Mouse (Mus musculus) kidney, postnatal 0 days (tissue): ENCODE measurements around the gene Slf1. TPM values are rescaled to one million over a fixed set of nuclear protein-coding genes. Genes with fewer than 3 reads are reported as not detected.

Experiments
- ATAC-seq: fragments of 200-750 bp; cut with Nextera tagmentation; replicated peaks from 2 replicates; pipeline ENCODE4 v1.8.0; 2017; ENCODE audit warnings: low read depth, moderate number of reproducible peaks, moderate TSS enrichment, moderate library complexity; ENCODE audit not compliant: low FRiP score
- DNase-seq: peaks from one replicate; pipeline ENCODE4 v3.0.0-alpha.2; 2016; ENCODE audit warnings: low spot score
- H3K27ac ChIP-seq: fragments of 300-500 bp; sonication (generic); 2 replicates; pipeline ENCODE4 v1.5.1; 2014; ENCODE audit warnings: mild to moderate bottlenecking
- H3K27me3 ChIP-seq: fragments of 300-500 bp; sonication (generic); 2 replicates; pipeline ENCODE4 v1.6.1; 2014; ENCODE audit warnings: low read length, mixed read lengths; ENCODE audit not compliant: insufficient read depth
- H3K36me3 ChIP-seq: fragments of 300-500 bp; sonication (generic); 2 replicates; pipeline ENCODE4 v1.6.1; 2014; ENCODE audit warnings: low read length, mixed read lengths; ENCODE audit not compliant: insufficient read depth
- H3K4me1 ChIP-seq: fragments of 300-500 bp; sonication (generic); replicated peaks from 2 replicates; pipeline ENCODE4 v1.6.1; 2014; ENCODE audit warnings: antibody characterized with exemption, low read length, mixed read lengths; ENCODE audit not compliant: insufficient read depth
- H3K4me2 ChIP-seq: fragments of 300-500 bp; sonication (generic); 2 replicates; pipeline ENCODE4 v1.6.1; 2014; ENCODE audit warnings: mild to moderate bottlenecking, low read length, moderate library complexity, mixed read lengths
- H3K4me3 ChIP-seq: fragments of 300-500 bp; sonication (generic); replicated peaks from 2 replicates; pipeline ENCODE4 v1.5.1; 2014; ENCODE audit warnings: low read depth, low read length
- H3K9ac ChIP-seq: fragments of 300-500 bp; sonication (generic); 2 replicates; pipeline ENCODE4 v1.6.1; 2014; ENCODE audit warnings: low read depth, low read length
- H3K9me3 ChIP-seq: fragments of 300-500 bp; sonication (generic); replicated peaks from 2 replicates; pipeline ENCODE4 v1.6.1; 2016; ENCODE audit warnings: low read length, inconsistent platforms, mixed read lengths
- CTCF ChIP-seq: IDR thresholded peaks from 2 replicates; pipeline ENCODE4 v1.5.1; 2016; ENCODE audit warnings: antibody characterized with exemption, low read depth, mild to moderate bottlenecking, moderate library complexity
- WGBS: fragments of 180-500 bp; shearing (Covaris S2); extraction: QIAGEN DNeasy Blood & Tissue Kit; methylation state at CpG from one replicate; pipeline ENCODE4 v1.1.7; 2014; 5-methylcytosine and 5-hydroxymethylcytosine counted together
- polyA plus RNA-seq: library from polyadenylated mRNA; unstranded; fragments of >200 nt; fragmentation: Nextera tagmentation; extraction: Ambion mirVana; gene quantifications from 2 replicates; pipeline ENCODE4 v1.2.1, GENCODE M21; 2015

Gene Slf1
- polyA plus RNA-seq, 1 experiment from 2014 or later = 37.1 TPM

GRCm38 (mm10) chr13:77048461-77048860 is 86.8 kb downstream of the Slf1 start:
- H3K27me3 ChIP-seq = no peaks in the 10 kb centered on the region
- H3K36me3 ChIP-seq = no peaks in the 10 kb centered on the region
- WGBS = 96% methylated on average over 1 of the region's 1 CpGs
- no peaks in the 10 kb centered on the region for H3K4me1 ChIP-seq
- TF ChIP-seq CTCF = no peak
- DNase-seq (no peak), ATAC-seq (no peak)
- no peak overlapping the region for H3K9ac ChIP-seq
- no peak overlapping the region for H3K4me2 ChIP-seq
- no peak overlapping the region for H3K4me3 ChIP-seq
- no peak overlapping the region for H3K27ac ChIP-seq
- no peaks in the 10 kb centered on the region for H3K9me3 ChIP-seq

- Histone ChIP-seq H3K9ac (no peak overlapping the region), H3K27ac (no peak overlapping the region), H3K4me1 (no peaks in the 10 kb centered on the region), H3K4me3 (no peak overlapping the region), H3K27me3 (no peaks in the 10 kb centered on the region), H3K36me3 (no peaks in the 10 kb centered on the region), H3K4me2 (no peak overlapping the region), H3K9me3 (no peaks in the 10 kb centered on the region)
- no peak for TF ChIP-seq CTCF
- WGBS = 67% methylated on average over 6 of the region's 6 CpGs
- peak; percentile 12 for DNase-seq
- no peak for ATAC-seq
Measured at GRCm38 (mm10) chr13:77047179-77047931, 87.9 kb downstream of the Slf1 start.

GRCm38 (mm10) chr13:77046416-77046815 is 88.9 kb downstream of the Slf1 start:
- WGBS = 79% methylated on average over 10 of the region's 10 CpGs
- H3K4me2 ChIP-seq = no peak overlapping the region
- H3K4me1 ChIP-seq = no peaks in the 10 kb centered on the region
- no peaks in the 10 kb centered on the region for H3K9me3 ChIP-seq
- H3K4me3 ChIP-seq = no peak overlapping the region
- DNase-seq (no peak), ATAC-seq (no peak)
- no peak overlapping the region for H3K9ac ChIP-seq
- TF ChIP-seq CTCF = no peak
- H3K27ac ChIP-seq = no peak overlapping the region
- no peaks in the 10 kb centered on the region for H3K36me3 ChIP-seq
- H3K27me3 ChIP-seq = no peaks in the 10 kb centered on the region

GRCm38 (mm10) chr13:77045375-77045774 is 89.9 kb downstream of the Slf1 start:
- no peak overlapping the region for H3K4me3 ChIP-seq
- WGBS = 88% methylated on average over 1 of the region's 1 CpGs
- H3K4me1 ChIP-seq = no peaks in the 10 kb centered on the region
- peak; percentile 56 for TF ChIP-seq CTCF
- DNase-seq (peak; percentile 52), ATAC-seq (no peak)
- H3K9ac ChIP-seq = no peak overlapping the region
- H3K4me2 ChIP-seq = no peak overlapping the region
- no peak overlapping the region for H3K27ac ChIP-seq
- no peaks in the 10 kb centered on the region for H3K36me3 ChIP-seq
- H3K27me3 ChIP-seq = no peaks in the 10 kb centered on the region
- H3K9me3 ChIP-seq = no peaks in the 10 kb centered on the region

GRCm38 (mm10) chr13:77043375-77043774 is 91.9 kb downstream of the Slf1 start:
- H3K27me3 ChIP-seq = no peaks in the 10 kb centered on the region
- TF ChIP-seq CTCF = no peak
- H3K4me3 ChIP-seq = no peak overlapping the region
- ATAC-seq = no peak
- no peaks in the 10 kb centered on the region for H3K9me3 ChIP-seq
- no peak overlapping the region for H3K4me2 ChIP-seq
- H3K4me1 ChIP-seq = no peaks in the 10 kb centered on the region
- DNase-seq = no peak
- H3K36me3 ChIP-seq = no peaks in the 10 kb centered on the region
- WGBS = 81% methylated on average over 1 of the region's 1 CpGs
- H3K9ac ChIP-seq = no peak overlapping the region
- H3K27ac ChIP-seq = no peak overlapping the region

GRCm38 (mm10) chr13:77029594-77029993 is 105.7 kb downstream of the Slf1 start:
- H3K27ac ChIP-seq = no peak overlapping the region
- no peaks in the 10 kb centered on the region for H3K36me3 ChIP-seq
- no peak for DNase-seq
- ATAC-seq = no peak
- H3K4me3 ChIP-seq = no peak overlapping the region
- H3K4me2 ChIP-seq = 0 out of 2 replicates have a peak overlapping the region, but pooled peaks have one; percentile 23
- no peak overlapping the region for H3K9ac ChIP-seq
- 43% methylated on average over 5 of the region's 5 CpGs for WGBS
- no peaks in the 10 kb centered on the region for H3K4me1 ChIP-seq
- no peaks in the 10 kb centered on the region for H3K27me3 ChIP-seq
- TF ChIP-seq CTCF = no peak
- no peaks in the 10 kb centered on the region for H3K9me3 ChIP-seq
